Mouse (Mus musculus) kidney, adult 18-20 months (tissue): ENCODE data around the gene Xrcc6.

ENCODE experiments used
- DNase-seq: peaks from one replicate; pipeline ENCODE4 v3.0.0; 2021

Gene Xrcc6

DNA sequence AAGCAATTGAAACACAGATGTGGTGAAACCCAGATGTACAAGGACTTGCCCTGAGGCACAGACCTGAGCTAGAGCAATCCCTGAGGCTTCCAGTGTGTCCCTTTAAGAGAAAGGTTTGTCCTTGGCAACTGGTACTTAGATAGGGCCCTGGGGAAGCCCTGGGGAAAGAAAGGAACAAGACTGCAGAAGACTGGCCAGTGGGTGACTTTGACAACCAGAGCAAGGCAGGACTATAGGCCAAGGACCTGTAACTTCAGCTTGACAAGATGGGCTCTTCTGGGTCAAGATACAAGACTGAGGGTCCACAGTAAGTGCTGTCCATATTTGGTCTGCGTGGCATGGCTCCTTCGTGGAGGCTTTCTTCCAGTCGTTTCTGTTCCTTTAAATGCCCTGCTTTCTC is at the start of gene Xrcc6:
Xrcc6 (plus strand) TSS at position 190 of the 400 bp plus-strand sequence.
- no peak for DNase-seq

DNA sequence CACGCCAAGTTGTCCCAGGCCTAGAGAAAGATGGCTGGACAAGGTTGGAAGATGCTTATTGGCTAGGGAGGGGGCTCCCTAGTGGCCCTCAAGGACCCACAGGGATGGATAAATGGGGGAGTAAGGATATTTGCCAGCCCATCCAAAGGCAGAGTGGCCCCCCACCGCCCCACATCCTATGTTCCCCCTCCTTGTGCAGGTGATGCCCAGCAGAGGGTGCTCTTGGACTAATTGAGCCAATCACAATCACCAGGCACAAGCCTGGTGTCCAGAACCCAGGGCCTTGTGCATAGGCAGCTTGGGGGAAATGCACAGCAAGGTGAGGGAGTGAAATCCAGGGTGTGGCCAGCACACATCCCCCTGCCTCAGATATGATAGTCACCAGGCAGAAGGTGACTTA is 49.4 kb upstream of the Xrcc6 start:
- DNase-seq = peak; percentile 51

DNA sequence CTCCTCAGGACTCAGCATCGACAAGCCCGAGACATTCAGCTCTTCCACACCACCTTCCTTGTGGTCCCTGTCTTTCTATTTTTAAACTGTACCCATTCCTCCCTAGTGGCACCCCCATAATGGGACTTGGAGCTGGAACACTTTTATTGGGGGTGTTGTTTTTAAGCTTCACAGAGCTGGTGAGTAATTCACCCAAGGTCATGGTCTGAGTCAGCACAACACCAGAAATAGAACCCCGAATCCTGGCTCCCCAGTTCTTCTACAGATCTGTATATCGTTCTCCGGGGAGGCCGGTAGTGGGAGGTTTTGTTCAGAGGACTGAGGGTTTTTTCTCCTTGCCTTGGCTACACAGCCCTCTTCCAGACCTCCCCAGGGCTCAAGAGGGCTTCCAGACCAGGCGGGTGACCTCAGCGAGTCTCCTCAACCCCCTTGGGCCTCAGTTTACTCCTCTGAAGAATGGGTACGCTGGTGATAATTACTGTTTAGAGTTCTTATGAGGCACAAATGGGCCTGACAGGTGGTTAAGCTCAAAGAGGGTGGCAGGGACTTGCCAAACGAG is 48.4 kb upstream of the Xrcc6 start:
- DNase-seq = no peak

DNA sequence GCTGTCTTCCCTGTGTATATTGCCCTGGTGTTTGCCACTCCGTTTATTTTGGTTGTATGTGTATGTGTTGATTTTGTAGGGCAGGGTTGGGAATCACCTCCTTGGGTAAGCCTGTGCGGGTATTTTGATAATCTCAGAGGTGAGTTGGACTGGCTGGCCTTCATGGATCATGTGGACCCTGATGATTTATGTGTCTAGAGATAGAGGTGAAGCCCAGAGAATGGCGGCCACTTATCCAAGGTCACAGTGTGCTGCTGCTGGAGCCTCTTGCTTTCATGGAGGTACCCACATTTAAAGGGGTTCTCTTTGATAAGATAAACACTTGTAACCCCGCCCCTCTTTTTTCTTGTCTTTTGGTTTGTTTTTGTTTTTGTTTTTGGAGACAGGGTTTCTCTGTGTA is 47.9 kb upstream of the Xrcc6 start:
- DNase-seq = no peak

DNA sequence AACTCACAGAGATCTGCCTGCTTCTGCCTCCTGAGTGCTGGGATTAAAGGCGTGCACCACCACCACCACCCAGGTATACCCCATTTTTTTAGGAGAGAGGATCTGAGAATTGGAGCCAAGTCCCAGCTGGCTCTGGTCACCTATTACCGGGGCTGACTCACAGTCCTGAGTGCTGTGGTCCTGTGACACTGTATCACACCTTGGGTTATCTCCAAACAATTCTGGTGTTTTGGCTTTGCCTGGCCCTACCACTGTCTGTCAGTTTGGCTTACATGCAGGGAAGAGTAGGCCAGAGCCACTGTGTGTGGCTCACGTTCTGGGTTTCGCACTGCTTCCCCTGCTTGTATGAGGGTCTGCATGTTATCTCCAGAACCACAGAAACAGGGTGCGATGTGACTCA is 47.4 kb upstream of the Xrcc6 start:
- no peak for DNase-seq

DNA sequence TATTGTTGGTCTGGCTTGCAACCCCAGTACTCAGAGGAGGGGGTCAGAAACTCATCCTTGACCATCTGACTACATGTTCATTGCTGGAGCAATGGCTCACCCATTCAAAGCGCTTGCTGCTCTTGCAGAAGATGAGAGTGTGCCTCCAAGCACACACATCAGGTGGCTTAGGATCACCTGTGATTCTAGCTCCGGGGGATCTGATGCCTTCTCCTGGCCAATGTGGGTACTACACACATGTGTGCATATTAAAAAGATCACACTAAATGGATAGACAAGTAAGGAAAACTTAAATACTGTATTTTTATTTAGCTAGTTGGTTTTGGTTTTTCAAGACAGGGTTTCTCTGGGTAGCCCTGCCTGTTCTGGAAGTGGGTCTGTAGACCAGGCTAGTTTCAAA is 46.6 kb upstream of the Xrcc6 start:
- DNase-seq = no peak

DNA sequence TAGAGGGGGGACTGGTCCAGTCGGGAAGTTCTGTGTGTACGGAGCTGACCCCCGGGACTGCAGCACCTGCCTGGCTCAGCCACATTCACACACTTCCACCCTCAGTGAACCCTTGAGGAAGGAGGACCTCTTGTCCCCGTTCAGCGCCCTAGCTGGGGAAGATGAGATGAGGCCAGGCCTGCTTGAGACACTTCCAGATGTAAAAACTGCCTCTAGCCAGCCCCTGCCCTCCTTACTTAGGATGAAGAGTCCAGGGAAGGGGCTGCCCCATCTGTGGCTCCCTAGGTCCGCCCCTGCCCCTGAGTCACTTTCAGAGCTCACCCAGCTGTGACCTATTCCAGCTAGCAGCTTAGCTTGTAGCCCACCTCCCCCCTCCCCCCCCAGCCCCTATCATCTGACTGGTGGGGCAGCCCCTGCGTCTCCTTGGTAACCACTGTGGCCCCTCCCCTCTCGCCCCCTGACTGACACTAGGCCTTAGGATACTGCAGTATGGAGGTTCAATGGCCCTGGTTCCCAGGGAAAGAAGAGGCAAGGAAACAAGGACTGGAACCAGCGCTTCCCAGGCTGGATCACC is 44.4 kb upstream of the Xrcc6 start:
- DNase-seq = no peak

DNA sequence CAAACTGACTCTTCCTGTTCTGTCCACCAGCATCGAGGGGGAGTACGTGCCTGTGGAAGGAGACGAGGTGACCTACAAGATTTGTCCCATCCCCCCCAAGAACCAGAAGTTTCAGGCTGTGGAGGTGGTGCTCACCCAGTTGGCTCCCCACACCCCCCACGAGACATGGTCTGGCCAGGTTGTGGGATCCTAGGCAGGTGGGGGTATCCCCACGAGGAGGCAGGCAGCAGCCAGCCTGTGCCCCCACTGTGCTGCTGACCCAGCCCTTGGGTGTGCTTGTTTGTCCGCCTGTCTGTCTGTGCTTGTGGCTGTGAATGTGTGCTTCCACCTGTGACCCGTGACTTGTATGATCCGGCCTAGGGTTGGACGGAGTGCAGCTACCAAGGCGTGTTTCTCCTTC is 38.6 kb upstream of the Xrcc6 start:
- DNase-seq = no peak

DNA sequence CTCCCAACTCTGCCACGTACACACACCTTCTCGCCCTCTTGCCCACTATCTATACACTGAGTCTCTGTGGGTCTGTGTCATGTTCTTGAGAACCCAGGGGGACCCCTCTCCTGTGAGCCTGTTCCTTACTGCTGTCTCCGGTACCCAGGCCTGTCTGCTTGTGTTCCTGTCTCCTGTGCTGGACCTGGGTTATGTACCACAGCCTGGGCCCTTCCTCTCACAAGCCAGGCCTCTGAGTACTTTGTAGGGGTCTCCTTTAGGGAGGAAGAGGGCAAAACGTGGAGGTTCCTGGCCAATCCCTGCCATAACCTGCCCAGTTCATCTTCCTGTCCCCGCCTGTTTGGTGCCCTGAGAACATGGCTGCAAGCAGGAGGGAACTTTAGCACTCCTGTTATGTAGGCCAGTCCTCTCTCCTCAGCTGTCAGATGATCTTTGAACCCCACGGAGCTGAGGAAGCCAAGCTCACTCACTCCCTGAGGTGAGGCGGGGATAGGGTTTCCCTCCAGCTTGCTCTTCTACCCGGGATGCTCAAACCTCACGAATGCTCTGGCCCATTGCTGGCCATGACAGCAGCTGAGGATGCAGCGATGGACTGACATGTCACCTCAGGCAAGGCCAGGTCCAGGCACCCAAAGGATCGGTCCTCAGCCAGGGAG is 38.0 kb upstream of the Xrcc6 start:
- peak; percentile 35 for DNase-seq

DNA sequence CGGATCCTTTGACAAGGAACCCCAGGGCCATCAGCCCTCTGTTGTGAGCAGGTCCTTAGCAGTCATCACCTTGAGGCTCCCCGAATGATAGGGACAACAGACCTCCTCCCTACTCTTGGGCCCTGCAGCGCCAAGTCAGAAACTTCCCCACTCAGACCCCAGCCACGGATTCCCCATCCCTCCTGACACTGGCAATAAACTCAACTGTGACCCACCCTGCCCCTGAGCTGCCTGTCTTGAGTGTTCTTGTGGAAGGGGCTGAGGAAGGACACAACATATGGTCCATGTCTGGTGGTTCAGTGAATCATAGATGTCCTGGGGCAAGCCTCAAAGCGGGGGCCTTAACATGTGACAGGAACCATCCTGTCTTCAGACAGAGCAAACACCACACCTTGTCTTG is 36.9 kb upstream of the Xrcc6 start:
- DNase-seq = no peak

DNA sequence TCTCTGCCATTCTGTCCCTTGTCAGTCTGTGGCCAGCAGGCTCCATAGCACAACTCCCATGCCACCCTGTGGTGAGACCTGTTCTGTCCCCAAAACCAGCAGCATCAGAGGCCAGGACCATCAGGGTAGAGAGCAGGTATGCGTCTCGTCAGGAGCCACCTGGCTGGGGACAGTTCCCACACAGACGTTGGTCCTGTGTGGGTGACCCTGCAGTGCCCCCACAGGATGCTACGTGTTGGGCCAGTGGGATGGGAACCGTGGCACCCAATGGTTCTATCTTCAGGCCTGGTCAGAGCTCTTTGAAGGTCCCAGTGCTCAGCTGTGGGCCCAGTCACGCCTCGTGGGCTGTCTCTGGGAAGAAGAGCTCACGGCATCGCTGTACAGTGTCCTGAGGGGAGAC is 36.5 kb upstream of the Xrcc6 start:
- no peak for DNase-seq

DNA sequence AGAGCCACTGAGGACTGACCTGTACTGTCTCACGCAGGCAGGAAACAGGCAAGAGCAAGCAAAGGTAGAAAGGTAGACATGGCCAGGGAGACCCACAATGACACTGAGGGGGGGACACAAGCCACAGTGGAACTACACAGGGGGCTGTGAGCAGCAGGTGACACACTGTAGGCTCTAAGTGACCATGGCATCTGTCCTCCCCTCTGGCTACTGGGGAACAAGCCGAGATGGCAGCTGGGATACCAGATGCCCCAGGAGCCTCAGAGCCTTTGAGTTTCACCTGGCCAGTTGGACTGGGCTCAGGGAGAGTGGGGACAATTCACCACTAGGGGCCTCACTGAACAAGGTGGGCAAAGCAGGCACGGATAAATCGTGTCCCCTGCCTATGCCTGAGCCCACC is 35.3 kb upstream of the Xrcc6 start:
- DNase-seq = no peak

DNA sequence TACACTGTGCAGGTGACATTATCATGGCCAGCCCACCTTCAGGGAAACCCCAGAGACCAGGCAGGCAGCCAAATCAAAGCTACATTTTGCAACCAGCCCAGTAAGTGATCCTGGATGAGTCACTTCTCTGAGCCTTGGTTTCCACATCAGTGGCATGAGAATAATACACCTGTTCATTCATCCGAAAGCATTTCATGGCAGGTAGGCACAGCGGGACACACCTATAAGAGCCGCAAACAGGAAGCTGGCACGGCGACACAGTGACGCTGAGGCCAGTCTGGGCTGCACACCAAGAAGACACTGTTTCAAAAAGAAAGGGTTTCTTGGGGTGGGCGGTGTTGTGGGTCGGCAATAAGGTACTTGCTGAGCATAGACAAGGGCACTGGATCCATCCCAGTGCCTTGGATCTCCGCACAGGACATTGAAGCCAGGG is 33.5 kb upstream of the Xrcc6 start:
- no peak for DNase-seq

DNA sequence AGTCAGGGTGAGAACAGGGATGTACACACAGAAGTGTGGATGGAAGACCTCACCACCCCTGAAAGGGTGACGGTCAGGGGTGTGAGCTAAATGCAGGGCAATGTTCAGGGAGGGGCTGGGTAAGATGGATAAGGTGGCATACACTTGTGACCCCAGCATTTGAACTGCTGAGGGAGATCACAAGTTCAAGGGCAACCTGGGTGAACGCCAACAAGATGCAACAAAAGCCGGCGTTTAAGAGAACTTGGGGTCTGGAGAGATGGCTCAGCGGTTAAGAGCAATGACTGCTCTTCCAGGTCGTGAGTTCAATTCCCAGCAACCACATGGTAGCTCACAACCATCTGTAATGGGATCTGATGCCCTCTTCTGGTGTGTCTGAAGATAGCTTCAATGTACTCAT is 32.9 kb upstream of the Xrcc6 start:
- no peak for DNase-seq

DNA sequence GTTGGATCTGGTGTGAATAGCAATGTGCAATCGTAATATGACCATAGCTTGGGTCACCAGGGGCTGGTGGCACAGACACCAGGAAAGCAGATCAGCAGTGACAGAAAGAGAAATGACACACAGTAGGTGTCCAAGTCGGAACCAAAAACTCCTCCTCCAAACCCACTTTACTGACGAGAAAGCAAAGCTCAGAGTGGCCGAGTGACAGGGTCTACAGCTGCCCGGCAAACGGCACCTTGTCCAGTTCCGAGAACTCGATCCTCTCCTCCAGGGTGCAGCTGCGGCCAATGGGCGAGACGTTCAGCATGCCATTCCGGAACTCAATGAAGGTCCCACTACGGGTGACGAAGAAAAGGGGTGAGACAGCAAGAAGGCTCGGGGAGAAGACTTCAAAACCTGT is 32.2 kb upstream of the Xrcc6 start:
- DNase-seq = no peak

DNA sequence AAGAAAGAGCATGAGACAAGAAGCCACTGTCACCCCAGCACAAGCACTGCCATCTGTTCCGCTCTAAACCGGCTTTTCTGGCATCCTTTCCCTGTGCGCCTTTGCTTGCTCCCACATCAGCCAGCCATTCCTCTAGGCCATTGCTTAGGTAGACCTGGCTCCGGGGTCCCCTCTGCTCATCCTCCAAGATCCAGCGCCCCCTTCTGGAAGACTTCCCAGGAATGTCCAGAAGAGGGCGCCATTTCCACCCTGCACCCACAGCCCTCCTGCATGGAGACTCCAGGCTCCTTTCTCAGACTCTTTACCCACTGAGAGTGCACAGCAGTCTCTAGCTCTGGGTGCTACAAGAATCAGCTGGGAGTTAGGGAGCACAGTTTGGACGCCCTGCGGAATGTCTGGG is 31.2 kb upstream of the Xrcc6 start:
- DNase-seq = peak; percentile 52

DNA sequence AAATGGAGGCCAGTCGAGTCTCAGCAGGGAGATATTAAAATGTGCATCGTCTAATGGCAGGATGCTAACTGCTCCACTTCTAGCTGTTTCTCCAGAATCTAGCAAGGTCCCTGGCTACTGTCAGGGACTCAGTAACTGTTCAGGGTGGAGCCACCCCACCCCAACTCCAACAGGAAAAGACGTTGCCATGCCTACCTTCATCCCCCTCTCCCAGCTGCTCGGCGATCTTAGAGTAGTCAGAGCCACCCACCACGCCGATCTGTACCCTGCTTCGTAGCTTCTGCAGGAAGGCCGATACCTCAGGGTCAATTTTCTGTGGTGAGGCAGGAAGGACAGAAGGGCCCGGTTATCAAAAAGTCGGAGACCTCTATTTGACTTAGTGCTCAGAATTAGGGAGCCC is 30.0 kb upstream of the Xrcc6 start:
- DNase-seq = no peak

DNA sequence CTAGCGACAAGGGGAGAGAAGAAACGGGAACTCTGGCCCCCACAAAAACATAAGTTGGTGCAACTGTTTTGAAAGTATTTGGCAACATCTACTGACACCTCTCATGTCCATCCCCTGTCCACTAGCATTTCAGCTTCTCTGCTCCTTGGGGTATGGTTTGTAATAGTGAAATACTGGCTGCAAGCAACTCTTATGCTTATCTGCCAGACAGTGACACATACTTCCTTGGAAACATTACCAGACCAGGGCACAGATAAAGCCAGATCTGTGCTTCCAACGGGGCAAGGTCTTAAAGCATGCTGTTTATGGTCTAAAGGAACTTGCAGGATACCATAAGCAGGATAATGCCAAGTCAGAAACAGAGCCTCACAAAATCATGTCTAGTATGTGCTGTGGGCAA is 28.7 kb upstream of the Xrcc6 start:
- DNase-seq = no peak

DNA sequence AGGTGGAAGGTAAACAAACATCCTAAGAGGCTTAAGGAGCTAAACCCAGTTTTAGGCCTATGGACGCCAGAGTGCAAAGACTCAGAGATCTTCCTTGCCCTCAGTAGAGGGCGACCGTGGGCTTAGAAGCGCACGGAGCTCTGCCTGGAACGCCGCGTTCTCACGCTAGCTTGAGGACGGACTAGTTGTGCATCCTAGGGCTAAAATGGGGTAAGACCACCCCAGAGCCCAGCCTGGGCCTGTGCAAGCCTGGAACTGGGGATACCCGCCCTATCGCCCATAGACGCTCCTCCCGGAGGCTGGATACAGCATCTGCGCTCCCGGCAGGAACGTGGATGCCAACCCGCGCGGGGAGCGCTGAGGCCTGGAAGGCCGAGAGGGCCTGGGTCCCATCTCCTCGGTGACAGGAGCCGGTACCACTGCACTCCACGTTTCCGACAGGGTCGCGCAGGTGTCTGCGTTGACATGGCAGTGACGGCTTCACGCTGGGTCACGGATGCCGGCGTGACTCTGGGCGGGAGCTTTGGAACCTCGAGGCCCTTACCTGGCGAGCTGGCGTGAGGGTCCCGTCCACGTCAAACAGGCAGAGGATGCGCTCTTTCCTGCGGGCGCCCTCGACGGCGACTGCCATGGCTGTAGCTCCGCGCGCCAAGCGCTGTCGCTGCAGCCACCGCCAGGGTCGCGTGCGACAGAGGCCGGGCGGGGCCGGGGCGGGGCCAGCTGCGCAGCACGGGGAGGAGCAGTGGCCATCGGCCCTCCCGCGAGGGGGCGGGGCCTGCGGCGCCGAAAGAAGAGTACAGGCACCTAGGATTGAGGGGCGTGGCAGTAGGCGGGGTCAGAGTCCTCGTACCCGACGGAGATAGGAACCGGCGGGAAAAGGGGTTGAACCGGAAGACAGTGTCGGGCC is 27.2 kb upstream of the Xrcc6 start, which contains the start of gene Pmm1:
Pmm1 (minus strand) TSS at position 760 of the 907 bp plus-strand sequence.
- peak; percentile 99 for DNase-seq

DNA sequence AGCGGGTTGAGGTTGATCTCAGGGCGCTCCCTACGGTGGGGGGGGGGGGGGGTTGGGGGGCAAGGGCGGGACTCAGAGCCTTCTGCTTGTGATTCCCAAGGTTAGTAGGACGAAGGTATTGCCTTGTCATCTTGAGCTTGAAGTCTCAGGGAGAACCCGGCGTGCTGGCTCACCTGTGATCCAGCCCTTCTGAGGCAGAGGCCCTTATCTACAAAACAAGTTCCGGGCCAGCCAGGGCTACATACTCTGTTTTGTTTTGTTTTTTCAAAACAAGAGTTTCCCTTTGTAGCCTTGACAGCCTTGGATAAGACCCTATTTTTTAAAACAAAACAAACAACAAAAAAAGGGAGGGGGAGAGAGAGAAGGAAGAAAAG is 26.6 kb upstream of the Xrcc6 start:
- no peak for DNase-seq

DNA sequence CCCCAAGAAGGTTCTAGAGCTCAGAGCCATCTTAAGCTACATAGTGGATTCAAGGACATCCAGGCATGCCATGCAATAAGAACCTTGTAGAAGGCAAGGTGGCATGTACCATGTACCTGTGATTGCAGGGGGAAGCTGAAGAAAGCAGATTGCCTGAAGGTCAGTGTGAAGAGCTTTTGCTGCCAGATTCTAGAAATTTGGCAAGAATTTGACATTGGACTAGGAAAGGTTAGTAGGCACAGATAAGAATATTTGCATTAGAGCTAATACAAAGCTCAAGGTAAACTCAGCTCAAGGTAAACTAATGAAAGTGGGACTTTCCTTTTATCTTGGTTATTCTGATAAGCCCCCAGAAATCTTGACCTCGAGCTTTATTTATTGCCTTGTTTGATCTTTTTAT is 23.4 kb upstream of the Xrcc6 start:
- DNase-seq = no peak

DNA sequence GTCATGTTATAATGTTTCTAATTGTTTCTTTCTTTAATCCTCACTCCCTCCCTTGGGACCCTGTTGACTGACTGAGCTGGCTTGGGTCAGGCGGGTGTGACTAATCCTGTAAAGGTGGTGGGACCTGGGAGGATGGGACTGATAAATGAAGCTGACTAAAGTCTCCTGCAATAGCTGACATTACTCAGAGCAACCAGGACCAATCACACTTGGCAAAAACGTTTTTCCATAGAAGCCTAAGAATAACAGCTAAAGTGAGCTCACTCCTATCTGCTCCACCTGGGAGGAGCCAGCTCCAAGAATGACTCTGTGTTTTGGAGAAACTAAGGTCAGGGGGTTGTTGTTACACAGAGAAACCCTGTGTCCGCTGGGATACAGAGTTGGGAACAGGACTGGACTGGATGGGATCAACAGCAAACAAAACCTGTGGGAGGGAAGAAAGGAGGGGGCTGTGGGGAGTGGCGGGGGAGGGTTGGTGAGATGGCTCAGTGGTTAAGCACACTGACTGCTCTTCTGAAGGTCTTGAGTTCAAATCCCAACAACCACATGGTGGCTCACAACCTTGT is 22.6 kb upstream of the Xrcc6 start:
- no peak for DNase-seq

DNA sequence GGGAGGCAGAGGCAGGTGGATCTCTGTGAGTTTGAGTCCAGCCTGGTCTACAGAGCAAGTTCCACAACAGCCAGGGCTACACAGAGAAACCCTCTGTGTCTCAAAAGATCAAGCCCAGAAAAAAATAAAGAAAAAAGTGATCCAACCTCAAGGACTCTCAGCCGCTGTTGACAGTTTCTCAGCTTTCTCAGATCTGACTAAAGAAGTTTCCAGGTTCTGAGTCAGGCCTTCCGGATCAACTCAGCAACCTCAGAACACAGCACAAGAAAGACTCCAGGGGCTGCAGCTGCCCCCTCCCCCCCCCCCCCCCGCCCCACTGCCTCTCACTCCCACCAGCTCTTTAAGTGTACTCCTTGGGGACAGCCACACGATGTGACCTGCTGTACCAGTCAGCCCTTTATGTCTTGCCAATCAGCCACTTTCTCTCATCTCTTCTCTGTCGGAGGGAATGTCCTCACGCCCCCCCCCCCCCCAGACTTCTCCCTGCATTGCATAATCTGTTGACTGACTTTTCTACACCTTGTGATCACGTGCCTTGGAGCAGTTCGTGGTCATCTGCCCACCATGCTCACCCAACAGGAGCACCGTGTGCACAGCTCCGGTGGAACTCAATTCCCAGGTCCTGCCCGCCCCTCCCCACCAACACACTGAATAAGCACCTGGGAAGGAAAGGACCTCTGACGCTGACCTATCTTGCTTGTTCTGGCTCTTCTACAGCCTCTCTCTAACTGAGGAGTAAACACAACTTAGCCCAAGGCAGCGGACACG is 21.4 kb upstream of the Xrcc6 start:
- no peak for DNase-seq
